In the genomic region with DNA sequence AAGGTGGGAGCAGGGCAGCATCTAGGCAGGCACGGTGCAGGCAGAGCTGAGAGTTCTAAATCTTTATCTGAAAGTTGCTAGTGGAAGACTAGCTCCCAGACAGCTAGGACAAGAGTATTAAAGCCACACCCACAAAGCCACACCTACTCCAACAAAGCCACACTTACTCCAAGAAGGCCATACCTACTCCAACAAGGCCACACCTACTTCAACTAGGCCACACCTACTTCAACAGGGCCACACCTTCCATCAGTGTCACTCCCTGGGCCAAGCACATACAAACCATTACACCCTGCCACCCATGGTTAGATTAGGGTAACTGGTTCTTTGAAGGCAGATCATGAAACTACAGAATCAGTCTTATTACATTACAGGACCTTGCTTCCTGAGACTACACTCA, we compare ENCODE assay signal across 25 mouse cellular contexts. TPM values are rescaled to one million over a fixed set of nuclear protein-coding genes. Genes with fewer than 3 reads are reported as not detected.
DNase-seq lines count a peak whose midpoint lies in the region; ATAC-seq and TF ChIP-seq lines count a peak whose summit lies in the region.
"Had no signal": no experiment of that assay in that cellular context is flagged by ENCODE, and none has a peak within 500 bp of the region (broad histone marks: within the 10 kb centered on the region; RNA-seq: fewer than 3 reads in every experiment).

No protein-coding gene starts in this region.

- H3K4me3 ChIP-seq in intestine, postnatal 0 days (ENCODE audit: low read depth, low read length): no peak overlapping the region
- H3K4me3 ChIP-seq: forebrain, embryonic 10.5 days; hindbrain, embryonic 13.5 days; limb, embryonic 15.5 days; megakaryocyte, embryonic 14.5 days; stomach, embryonic 15.5 days had no signal

- H3K27me3 ChIP-seq in intestine, postnatal 0 days (replicated peaks; ENCODE audit: control insufficient read depth, insufficient read depth, low read length): no peaks in the 10 kb centered on the region
- H3K27me3 ChIP-seq: hindbrain, embryonic 13.5 days; limb, embryonic 15.5 days; stomach, embryonic 15.5 days had no signal

- H3K4me1 ChIP-seq in intestine, postnatal 0 days (replicated peaks; ENCODE audit: control insufficient read depth, insufficient read depth, low read length): no peaks in the 10 kb centered on the region
- H3K4me1 ChIP-seq: hindbrain, embryonic 13.5 days; limb, embryonic 15.5 days; megakaryocyte, embryonic 14.5 days; stomach, embryonic 15.5 days had no signal

- H3K9me3 ChIP-seq in intestine, postnatal 0 days (ENCODE audit: control insufficient read depth): no peaks in the 10 kb centered on the region
- H3K9me3 ChIP-seq: forebrain, embryonic 10.5 days; hindbrain, embryonic 13.5 days; limb, embryonic 15.5 days; megakaryocyte, embryonic 14.5 days; stomach, embryonic 15.5 days had no signal

- ATAC-seq in intestine, postnatal 0 days: no peak
- ATAC-seq: CD4-positive, CD25-positive, alpha-beta regulatory T cell, adult 4 months; inflammation-experienced regulatory T-cells, adult 6 months had no signal

- no peaks in the 10 kb centered on the region for H3K36me3 ChIP-seq in intestine, postnatal 0 days (ENCODE audit: control insufficient read depth, insufficient read depth)
- H3K36me3 ChIP-seq: forebrain, embryonic 10.5 days; hindbrain, embryonic 13.5 days; limb, embryonic 15.5 days; stomach, embryonic 15.5 days had no signal

- H3K4me2 ChIP-seq in intestine, postnatal 0 days (replicated peaks; ENCODE audit: low read depth): no peak overlapping the region
- H3K4me2 ChIP-seq: hindbrain, embryonic 13.5 days; limb, embryonic 15.5 days; lung, embryonic 14.5 days; stomach, embryonic 15.5 days had no signal

- DNase-seq in heart, adult 11 months: peak; percentile 79
- DNase-seq in heart, postnatal 4 days: no peak
- peak; percentile 39 for DNase-seq in MEL-GATA-1-ER (ENCODE audit: extremely low read depth, low read depth)
- peak; percentile 18 for DNase-seq in c-Kit-positive CD71-positive TER-119-positive erythroid progenitor cells, embryonic 14.5 days (ENCODE audit: low spot score)
- no peak for DNase-seq in layer of hippocampus, postnatal 25 days (ENCODE audit: extremely low spot score in 1 of 2, low spot score in 1 of 2)
- DNase-seq in spleen, postnatal 36 days (ENCODE audit: low spot score in 2 of 2): no peak
- DNase-seq: adrenal gland, adult 2 months; cerebellum, adult 9-11 months; gastrocnemius, postnatal 36 days; kidney, adult 2 months; left cerebral cortex, postnatal 4 days; lung, embryonic 14.5 days; midbrain, embryonic 14.5 days; retina, postnatal 1 day; thymus, adult 18-20 months; thymus, postnatal 36 days had no signal

- TF ChIP-seq CTCF in intestine, postnatal 0 days (IDR thresholded peaks at IDR 0.05; ENCODE audit: low read depth): no peak

- H3K9ac ChIP-seq in intestine, postnatal 0 days (ENCODE audit: low read depth, low read length): no peak overlapping the region
- H3K9ac ChIP-seq: hindbrain, embryonic 13.5 days; limb, embryonic 15.5 days; lung, embryonic 14.5 days; stomach, embryonic 15.5 days had no signal

- WGBS in intestine, postnatal 0 days: 67% methylated on average over 1 of the region's 1 CpGs

- no peak overlapping the region for H3K27ac ChIP-seq in intestine, postnatal 0 days (ENCODE audit: low read depth, low read length)
- H3K27ac ChIP-seq: forebrain, embryonic 10.5 days; hindbrain, embryonic 13.5 days; kidney, postnatal 0 days; limb, embryonic 15.5 days; stomach, embryonic 15.5 days had no signal

RNA-seq across cellular contexts. Expression of gene Ranbp6, which starts 52.4 kb away (rescaled TPM):
- 10 to 100 TPM; 14.1 to 14.3 TPM for total RNA-seq in heart, postnatal 4 days (2021)
- polyA plus RNA-seq in intestine, postnatal 0 days (2015; fragmentation: Nextera tagmentation; extraction: Ambion mirVana): 6.5 and 6.6 TPM in 2 replicates
- 10 to 100 TPM; 31.8 to 36.4 TPM for total RNA-seq in layer of hippocampus, postnatal 25 days (2021)

RNA-seq across cellular contexts. Expression of gene 9930021J03Rik, which starts 59.4 kb away (rescaled TPM):
- total RNA-seq in heart, postnatal 4 days (2021): 10 to 100 TPM; 14.4 to 15.8 TPM
- 3.4 and 4.1 TPM in 2 replicates for polyA plus RNA-seq in intestine, postnatal 0 days (2015; fragmentation: Nextera tagmentation; extraction: Ambion mirVana)
- total RNA-seq in layer of hippocampus, postnatal 25 days (2021): 10 to 100 TPM; 32.9 to 35.0 TPM

RNA-seq across cellular contexts. Expression of gene Il33, which starts 59.8 kb away (rescaled TPM):
- 1 to 10 TPM; 2.5 to 3.4 TPM for total RNA-seq in heart, postnatal 4 days (2021)
- 15.4 and 16.4 TPM in 2 replicates for polyA plus RNA-seq in intestine, postnatal 0 days (2015; fragmentation: Nextera tagmentation; extraction: Ambion mirVana)
- 10 to 100 TPM; 20.2 to 22.6 TPM for total RNA-seq in layer of hippocampus, postnatal 25 days (2021)
- polyA plus RNA-seq: CD4-positive, CD25-positive, alpha-beta regulatory T cell, adult 4 months had no signal

Comparison
In these comparisons a context has a peak if more than half of its experiments do, and no peak if none do; other contexts are left out.
1. DNase-seq: peak in heart, adult 11 months (single experiment), MEL-GATA-1-ER (single experiment) and c-Kit-positive CD71-positive TER-119-positive erythroid progenitor cells, embryonic 14.5 days (single experiment); none in heart, postnatal 4 days (single experiment), layer of hippocampus, postnatal 25 days (0 of 2) and spleen, postnatal 36 days (0 of 2).
2. RNA of gene Il33, which starts 59.8 kb away (total RNA-seq): 20.2 to 22.6 TPM in layer of hippocampus, postnatal 25 days; 2.5 to 3.4 TPM in heart, postnatal 4 days; every median in the first group is over 4 times any median in the second.